Mouse (Mus musculus): ENCODE measurements at regions not wholly inside any gene's neighbourhood (a gene's known extent, or its start where the extent isn't known, plus 50 kb on each side); places are given as distances from the start of the nearest gene placed in this dataset.

- H3K27ac ChIP-seq (ENCODE audit: control insufficient read depth, insufficient read depth, low read depth, low read length) = no peak overlapping the region
These were observed 411.0 kb upstream of the Zfp462 start for GRCm38 (mm10) chr4:54533846-54534245.

GRCm38 (mm10) chr4:54552864-54553618, 391.8 kb upstream of the Zfp462 start:
- Histone ChIP-seq H3K36me3 (ENCODE audit: control insufficient read depth, insufficient read depth, low read length) (no peaks in the 10 kb centered on the region), H3K4me3 (ENCODE audit: control insufficient read depth, low read depth, low read length) (no peak overlapping the region), H3K27ac (ENCODE audit: control insufficient read depth, insufficient read depth, low read depth, low read length) (no peak overlapping the region), H3K4me1 (ENCODE audit: control insufficient read depth, insufficient read depth, low read length) (no peaks in the 10 kb centered on the region), H3K27me3 (ENCODE audit: control insufficient read depth, insufficient read depth, low read length) (no peaks in the 10 kb centered on the region)
- no peak for TF ChIP-seq POLR2A (IDR thresholded peaks at IDR 0.05; ENCODE audit: control insufficient read depth, low read depth, low read length)
- no peak for TF ChIP-seq CTCF (IDR thresholded peaks at IDR 0.05; ENCODE audit: control insufficient read depth, insufficient read depth, insufficient replicate concordance, low read depth, low read length)

More at GRCm38 (mm10) chr4:54533846-54534245, 411.0 kb upstream of the Zfp462 start:
- Histone ChIP-seq H3K36me3 (ENCODE audit: control insufficient read depth, insufficient read depth, low read length) (no peaks in the 10 kb centered on the region), H3K27me3 (ENCODE audit: control insufficient read depth, insufficient read depth, low read length) (no peaks in the 10 kb centered on the region), H3K4me1 (ENCODE audit: control insufficient read depth, insufficient read depth, low read length) (no peaks in the 10 kb centered on the region), H3K4me3 (ENCODE audit: control insufficient read depth, low read depth, low read length) (no peak overlapping the region)
- TF ChIP-seq CTCF (IDR thresholded peaks at IDR 0.05; ENCODE audit: control insufficient read depth, insufficient read depth, insufficient replicate concordance, low read depth, low read length) (no peak), POLR2A (IDR thresholded peaks at IDR 0.05; ENCODE audit: control insufficient read depth, low read depth, low read length) (no peak)

GRCm38 (mm10) chr4:54563075-54563474, 381.8 kb upstream of the Zfp462 start:
- Histone ChIP-seq H3K27ac (ENCODE audit: control insufficient read depth, insufficient read depth, low read depth, low read length) (no peak overlapping the region), H3K27me3 (ENCODE audit: control insufficient read depth, insufficient read depth, low read length) (no peaks in the 10 kb centered on the region), H3K4me1 (ENCODE audit: control insufficient read depth, insufficient read depth, low read length) (no peaks in the 10 kb centered on the region), H3K36me3 (ENCODE audit: control insufficient read depth, insufficient read depth, low read length) (no peaks in the 10 kb centered on the region), H3K4me3 (ENCODE audit: control insufficient read depth, low read depth, low read length) (no peak overlapping the region)
- no peak for TF ChIP-seq CTCF (IDR thresholded peaks at IDR 0.05; ENCODE audit: control insufficient read depth, insufficient read depth, insufficient replicate concordance, low read depth, low read length)
- TF ChIP-seq POLR2A (IDR thresholded peaks at IDR 0.05; ENCODE audit: control insufficient read depth, low read depth, low read length) = no peak

- Histone ChIP-seq H3K4me1 (ENCODE audit: control insufficient read depth, insufficient read depth, low read length) (no peaks in the 10 kb centered on the region), H3K36me3 (ENCODE audit: control insufficient read depth, insufficient read depth, low read length) (no peaks in the 10 kb centered on the region), H3K4me3 (ENCODE audit: control insufficient read depth, low read depth, low read length) (no peak overlapping the region), H3K27me3 (ENCODE audit: control insufficient read depth, insufficient read depth, low read length) (no peaks in the 10 kb centered on the region), H3K27ac (ENCODE audit: control insufficient read depth, insufficient read depth, low read depth, low read length) (no peak overlapping the region)
- TF ChIP-seq CTCF (IDR thresholded peaks at IDR 0.05; ENCODE audit: control insufficient read depth, insufficient read depth, insufficient replicate concordance, low read depth, low read length) (no peak), POLR2A (IDR thresholded peaks at IDR 0.05; ENCODE audit: control insufficient read depth, low read depth, low read length) (no peak)
These were observed 371.7 kb upstream of the Zfp462 start for GRCm38 (mm10) chr4:54573185-54573584.

- no peak for TF ChIP-seq POLR2A (IDR thresholded peaks at IDR 0.05; ENCODE audit: control insufficient read depth, low read depth, low read length)
- TF ChIP-seq CTCF (IDR thresholded peaks at IDR 0.05; ENCODE audit: control insufficient read depth, insufficient read depth, insufficient replicate concordance, low read depth, low read length) = no peak
- H3K4me3 ChIP-seq (ENCODE audit: control insufficient read depth, low read depth, low read length) = no peak overlapping the region
- no peaks in the 10 kb centered on the region for H3K36me3 ChIP-seq (ENCODE audit: control insufficient read depth, insufficient read depth, low read length)
- no peaks in the 10 kb centered on the region for H3K27me3 ChIP-seq (ENCODE audit: control insufficient read depth, insufficient read depth, low read length)
- H3K4me1 ChIP-seq (ENCODE audit: control insufficient read depth, insufficient read depth, low read length) = no peaks in the 10 kb centered on the region
- no peak overlapping the region for H3K27ac ChIP-seq (ENCODE audit: control insufficient read depth, insufficient read depth, low read depth, low read length)
These were observed 357.7 kb upstream of the Zfp462 start for GRCm38 (mm10) chr4:54587197-54587596.

GRCm38 (mm10) chr4:54588704-54589103, 356.1 kb upstream of the Zfp462 start:
- TF ChIP-seq POLR2A (IDR thresholded peaks at IDR 0.05; ENCODE audit: control insufficient read depth, low read depth, low read length) = no peak
- no peak for TF ChIP-seq CTCF (IDR thresholded peaks at IDR 0.05; ENCODE audit: control insufficient read depth, insufficient read depth, insufficient replicate concordance, low read depth, low read length)
- no peaks in the 10 kb centered on the region for H3K36me3 ChIP-seq (ENCODE audit: control insufficient read depth, insufficient read depth, low read length)
- H3K4me3 ChIP-seq (ENCODE audit: control insufficient read depth, low read depth, low read length) = no peak overlapping the region
- no peaks in the 10 kb centered on the region for H3K27me3 ChIP-seq (ENCODE audit: control insufficient read depth, insufficient read depth, low read length)
- no peaks in the 10 kb centered on the region for H3K4me1 ChIP-seq (ENCODE audit: control insufficient read depth, insufficient read depth, low read length)
- H3K27ac ChIP-seq (ENCODE audit: control insufficient read depth, insufficient read depth, low read depth, low read length) = no peak overlapping the region

GRCm38 (mm10) chr4:54601671-54602512, 343.0 kb upstream of the Zfp462 start:
- Histone ChIP-seq H3K4me1 (ENCODE audit: control insufficient read depth, insufficient read depth, low read length) (peaks cover 3% of the 10 kb centered on the region), H3K36me3 (ENCODE audit: control insufficient read depth, insufficient read depth, low read length) (no peaks in the 10 kb centered on the region), H3K4me3 (ENCODE audit: control insufficient read depth, low read depth, low read length) (no peak overlapping the region), H3K27me3 (ENCODE audit: control insufficient read depth, insufficient read depth, low read length) (no peaks in the 10 kb centered on the region), H3K27ac (ENCODE audit: control insufficient read depth, insufficient read depth, low read depth, low read length) (no peak overlapping the region)
- no peak for TF ChIP-seq POLR2A (IDR thresholded peaks at IDR 0.05; ENCODE audit: control insufficient read depth, low read depth, low read length)
- TF ChIP-seq CTCF (IDR thresholded peaks at IDR 0.05; ENCODE audit: control insufficient read depth, insufficient read depth, insufficient replicate concordance, low read depth, low read length) = no peak
